Mouse (Mus musculus): ENCODE measurements around the gene Fkbp5. TPM values are rescaled to one million over a fixed set of nuclear protein-coding genes. Genes with fewer than 3 reads are reported as not detected.

Gene Fkbp5
- polyA plus RNA-seq, 1 experiment from 2014 or later = 16.2 TPM

DNA sequence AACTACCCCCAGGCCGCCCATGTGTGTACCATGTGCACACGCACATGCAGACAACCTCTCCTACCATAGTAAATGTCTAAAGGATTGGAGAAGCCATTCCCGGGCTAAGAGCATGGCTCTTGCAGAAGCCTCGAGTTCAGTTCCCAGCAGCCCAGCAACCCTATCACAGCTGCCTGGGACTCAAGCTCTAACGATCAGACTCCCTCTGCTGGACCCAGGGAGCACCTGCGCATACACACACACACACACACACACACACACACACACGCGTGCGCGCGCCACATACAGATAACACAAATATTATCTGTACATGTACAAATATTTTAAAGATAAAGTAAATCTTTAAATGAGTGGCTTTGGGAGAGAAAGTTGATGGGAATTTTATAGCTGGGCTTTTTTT is 113.0 kb downstream of the Fkbp5 start:
- Histone ChIP-seq H3K9ac (ENCODE audit: low read depth, low read length) (no peak overlapping the region), H3K9me3 (replicated peaks; ENCODE audit: low read length) (no peaks in the 10 kb centered on the region), H3K4me1 (replicated peaks; ENCODE audit: insufficient read depth, low read length) (no peaks in the 10 kb centered on the region), H3K36me3 (ENCODE audit: insufficient read depth, low read length) (0 out of 2 replicates have a peak, but pooled peaks cover 14% of the 10 kb centered on the region), H3K4me3 (replicated peaks; ENCODE audit: low read depth, low read length) (no peak overlapping the region), H3K27me3 (ENCODE audit: insufficient read depth, low read length) (no peaks in the 10 kb centered on the region), H3K4me2 (ENCODE audit: low read length) (no peak overlapping the region), H3K27ac (no peak overlapping the region)
- DNase-seq (ENCODE audit: low spot score) = no peak
- WGBS = 98% methylated on average over 11 of the region's 11 CpGs
- no peak for TF ChIP-seq CTCF (IDR thresholded peaks at IDR 0.05; ENCODE audit: low read depth)
- ATAC-seq (replicated peaks; ENCODE audit: low FRiP score, low read depth) = no peak

DNA sequence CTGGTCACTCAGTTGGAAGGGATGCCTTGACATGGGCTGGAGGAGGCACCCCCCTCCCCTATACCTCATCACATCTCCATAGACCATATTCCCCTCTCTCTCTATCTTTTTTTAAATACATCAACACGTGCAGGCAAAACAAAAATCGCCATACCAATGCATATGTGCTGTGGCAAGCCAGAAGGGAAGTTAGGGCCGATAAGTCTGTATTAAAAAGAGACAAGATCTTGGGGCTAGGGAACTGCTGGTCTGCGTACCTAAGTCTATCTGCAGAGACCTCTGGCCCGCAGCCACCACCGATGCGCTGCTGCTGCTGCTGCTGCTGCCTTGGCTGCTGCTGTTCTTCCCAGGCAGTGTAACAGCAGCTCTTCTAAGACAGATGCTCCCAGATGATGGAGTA is 122.3 kb downstream of the Fkbp5 start:
- no peak for DNase-seq (ENCODE audit: low spot score)
- H3K36me3 ChIP-seq (ENCODE audit: insufficient read depth, low read length) = peaks cover 6% of the 10 kb centered on the region; the same call in 1 of the 2 replicates

DNA sequence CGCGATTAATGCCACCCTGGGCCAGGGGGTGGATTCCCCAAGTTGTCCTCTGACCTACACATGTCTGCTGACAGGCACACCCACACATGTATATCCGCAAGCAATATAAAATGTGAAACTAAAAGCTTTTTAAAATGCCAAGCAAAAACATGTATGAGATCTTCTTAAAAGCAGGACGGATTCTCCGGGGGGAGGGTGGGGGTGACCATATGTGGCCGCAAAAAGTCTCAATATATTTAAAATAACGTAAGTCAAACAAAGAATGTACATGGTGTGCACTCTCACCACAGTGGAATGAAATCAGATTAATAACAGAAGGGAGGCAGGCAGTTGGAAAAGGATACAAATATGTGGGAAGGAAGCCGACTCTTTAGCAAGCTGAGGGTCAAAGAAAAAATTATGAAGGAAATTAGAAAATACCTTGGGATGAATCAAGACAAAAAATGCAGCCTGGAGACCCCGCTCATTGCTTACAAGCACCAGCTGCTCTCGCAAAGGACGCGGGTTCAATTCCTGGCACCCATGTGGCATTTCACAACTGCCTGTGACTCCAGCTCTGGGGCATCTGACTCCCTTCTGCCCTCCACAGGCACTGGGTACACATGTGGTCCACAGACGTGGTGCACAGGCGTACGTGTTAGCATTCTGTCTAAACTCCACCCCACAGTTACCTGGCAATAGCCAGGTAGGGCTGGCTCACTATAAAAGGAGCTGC is 123.1 kb downstream of the Fkbp5 start:
- H3K4me2 ChIP-seq (ENCODE audit: low read length) = no peak overlapping the region
- H3K9ac ChIP-seq (ENCODE audit: low read depth, low read length) = no peak overlapping the region
- H3K27ac ChIP-seq = no peak overlapping the region
- no peaks in the 10 kb centered on the region for H3K4me1 ChIP-seq (replicated peaks; ENCODE audit: insufficient read depth, low read length)
- no peak overlapping the region for H3K4me3 ChIP-seq (replicated peaks; ENCODE audit: low read depth, low read length)
- DNase-seq (ENCODE audit: low spot score) (peak; percentile 61), ATAC-seq (replicated peaks; ENCODE audit: low FRiP score, low read depth) (no peak)
- H3K36me3 ChIP-seq (ENCODE audit: insufficient read depth, low read length) = peaks cover 4% of the 10 kb centered on the region; the same call in 1 of the 2 replicates
- 55% methylated on average over 15 of the region's 15 CpGs for WGBS
- no peaks in the 10 kb centered on the region for H3K9me3 ChIP-seq (replicated peaks; ENCODE audit: low read length)
- no peaks in the 10 kb centered on the region for H3K27me3 ChIP-seq (ENCODE audit: insufficient read depth, low read length)
- TF ChIP-seq CTCF (IDR thresholded peaks at IDR 0.05; ENCODE audit: low read depth) = no peak

More for the DNA sequence above, 122.3 kb downstream of the Fkbp5 start:
- H3K4me1 ChIP-seq (replicated peaks; ENCODE audit: insufficient read depth, low read length) = no peaks in the 10 kb centered on the region
- TF ChIP-seq CTCF (IDR thresholded peaks at IDR 0.05; ENCODE audit: low read depth) = no peak
- no peaks in the 10 kb centered on the region for H3K27me3 ChIP-seq (ENCODE audit: insufficient read depth, low read length)
- H3K4me2 ChIP-seq (ENCODE audit: low read length) = no peak overlapping the region
- WGBS = 80% methylated on average over 7 of the region's 7 CpGs
- no peak for ATAC-seq (replicated peaks; ENCODE audit: low FRiP score, low read depth)
- H3K9ac ChIP-seq (ENCODE audit: low read depth, low read length) = no peak overlapping the region
- no peaks in the 10 kb centered on the region for H3K9me3 ChIP-seq (replicated peaks; ENCODE audit: low read length)
- no peak overlapping the region for H3K27ac ChIP-seq
- H3K4me3 ChIP-seq (replicated peaks; ENCODE audit: low read depth, low read length) = no peak overlapping the region

DNA sequence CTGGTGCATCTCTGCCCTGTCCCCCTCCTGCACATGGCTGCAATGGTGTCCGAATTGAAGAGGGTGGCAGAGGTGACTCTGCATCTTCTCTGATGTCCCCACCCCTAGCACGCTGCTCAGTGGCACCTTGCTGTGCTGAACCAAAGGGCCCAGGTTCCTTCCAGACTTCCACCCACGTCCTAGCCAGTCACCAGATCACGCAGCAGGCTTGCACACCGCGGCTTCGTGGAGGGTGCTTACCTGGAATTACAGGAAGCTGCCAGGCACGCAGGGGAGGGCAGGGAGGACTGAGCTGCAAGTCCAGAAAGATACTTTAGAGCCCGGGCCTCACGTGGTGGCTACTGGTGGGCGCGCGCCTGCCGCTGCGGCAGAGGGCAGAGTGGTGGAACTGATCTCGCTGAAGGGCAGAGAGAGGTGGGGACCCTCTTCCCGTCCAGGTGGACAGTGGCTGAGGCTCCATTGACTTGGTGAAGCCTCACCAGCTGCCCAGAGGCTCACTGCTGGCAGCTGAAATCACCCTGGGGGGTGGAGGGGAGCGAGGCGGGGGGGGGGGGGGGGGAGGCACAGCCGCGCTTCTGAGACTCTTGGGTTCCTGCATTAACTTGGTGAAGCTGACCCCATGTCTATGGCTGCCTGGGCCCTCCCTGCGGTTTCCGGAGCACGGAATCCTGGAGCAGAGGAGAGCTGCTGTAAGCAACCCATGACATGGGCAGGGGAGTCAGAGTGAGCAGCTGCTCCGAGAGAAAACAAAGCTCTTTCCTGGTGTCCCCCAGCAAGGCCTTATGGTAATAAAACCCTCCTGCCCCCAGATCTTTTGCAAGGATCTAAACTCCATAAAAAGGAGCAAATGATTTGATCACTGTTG is 125.5 kb downstream of the Fkbp5 start:
- ATAC-seq (replicated peaks; ENCODE audit: low FRiP score, low read depth) (peak; percentile 52; the same call in 1 of the 2 replicates), DNase-seq (ENCODE audit: low spot score) (peak; percentile 57)
- TF ChIP-seq CTCF (IDR thresholded peaks at IDR 0.05; ENCODE audit: low read depth) = no peak
- H3K36me3 ChIP-seq (ENCODE audit: insufficient read depth, low read length) = no peaks in the 10 kb centered on the region
- WGBS = 7% methylated on average over 21 of the region's 25 CpGs
- H3K9me3 ChIP-seq (replicated peaks; ENCODE audit: low read length) = no peaks in the 10 kb centered on the region
- H3K4me3 ChIP-seq (replicated peaks; ENCODE audit: low read depth, low read length) = no peak overlapping the region
- H3K9ac ChIP-seq (ENCODE audit: low read depth, low read length) = 0 out of 2 replicates have a peak overlapping the region, but pooled peaks have one; percentile 18
- no peak overlapping the region for H3K27ac ChIP-seq
- no peaks in the 10 kb centered on the region for H3K27me3 ChIP-seq (ENCODE audit: insufficient read depth, low read length)
- H3K4me2 ChIP-seq (ENCODE audit: low read length) = peak overlapping the region; percentile 40
- no peaks in the 10 kb centered on the region for H3K4me1 ChIP-seq (replicated peaks; ENCODE audit: insufficient read depth, low read length)

DNA sequence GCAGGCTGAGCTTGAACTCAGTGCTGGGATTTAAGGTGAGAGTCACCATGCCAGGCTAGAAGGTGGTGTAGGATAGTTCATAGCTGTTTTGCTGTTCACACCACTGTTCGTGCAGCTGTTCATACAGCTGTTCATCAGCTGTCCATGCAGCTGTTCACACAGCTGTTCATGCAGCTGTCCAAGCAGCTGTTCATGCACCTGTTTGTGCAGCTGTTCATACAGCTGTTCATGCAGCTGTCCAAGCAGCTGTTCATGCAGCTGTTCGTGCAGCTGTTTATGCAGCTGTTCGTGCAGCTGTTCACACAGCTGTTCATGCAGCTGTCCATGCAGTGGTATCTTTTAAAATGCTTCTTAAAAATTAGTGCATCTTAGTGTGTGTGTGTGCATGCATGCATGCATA is 128.8 kb downstream of the Fkbp5 start:
- WGBS = 83% methylated on average over 3 of the region's 3 CpGs
- Histone ChIP-seq H3K9ac (ENCODE audit: low read depth, low read length) (no peak overlapping the region), H3K27ac (no peak overlapping the region), H3K4me2 (ENCODE audit: low read length) (no peak overlapping the region), H3K36me3 (ENCODE audit: insufficient read depth, low read length) (no peaks in the 10 kb centered on the region), H3K9me3 (replicated peaks; ENCODE audit: low read length) (no peaks in the 10 kb centered on the region), H3K4me3 (replicated peaks; ENCODE audit: low read depth, low read length) (no peak overlapping the region), H3K27me3 (ENCODE audit: insufficient read depth, low read length) (no peaks in the 10 kb centered on the region), H3K4me1 (replicated peaks; ENCODE audit: insufficient read depth, low read length) (no peaks in the 10 kb centered on the region)
- no peak for ATAC-seq (replicated peaks; ENCODE audit: low FRiP score, low read depth)
- TF ChIP-seq CTCF (IDR thresholded peaks at IDR 0.05; ENCODE audit: low read depth) = no peak
- no peak for DNase-seq (ENCODE audit: low spot score)

DNA sequence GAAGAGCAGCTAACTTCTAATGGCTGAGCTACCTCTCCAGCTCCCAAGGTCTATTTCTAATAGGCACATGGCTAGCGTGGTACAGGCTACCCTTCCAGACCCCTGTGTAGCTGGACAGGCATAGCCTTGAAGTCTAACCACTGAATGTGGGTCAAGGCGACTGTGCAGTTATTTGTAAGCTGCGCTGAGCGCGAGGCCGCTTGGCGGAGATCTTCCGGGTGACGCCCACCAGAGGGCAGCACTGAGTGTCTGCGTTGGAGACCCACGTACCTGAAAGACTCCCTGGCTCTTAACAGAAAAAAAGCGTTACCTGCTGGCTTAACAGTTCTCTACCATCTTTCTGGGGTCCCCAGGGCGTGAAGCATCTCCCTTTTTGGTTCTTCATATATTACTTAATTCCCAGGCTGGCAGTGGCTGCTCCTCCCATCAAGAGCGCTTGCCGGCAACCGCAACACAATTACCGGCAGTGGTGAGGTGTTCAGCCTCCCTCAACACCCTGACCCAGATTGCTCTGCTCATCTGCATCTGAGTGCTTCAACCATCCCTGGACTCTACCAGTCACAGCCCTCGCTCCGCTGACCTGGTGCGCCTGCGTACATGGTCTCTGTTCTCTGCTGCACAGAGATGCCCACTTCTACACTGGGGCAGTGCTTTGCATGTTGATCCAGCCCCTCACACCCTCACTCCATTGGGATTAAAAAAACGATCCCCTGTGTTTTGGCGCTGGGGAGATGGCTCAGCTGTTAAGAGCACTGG is 131.0 kb downstream of the Fkbp5 start:
- H3K9me3 ChIP-seq (replicated peaks; ENCODE audit: low read length) = no peaks in the 10 kb centered on the region
- no peak overlapping the region for H3K4me3 ChIP-seq (replicated peaks; ENCODE audit: low read depth, low read length)
- no peak overlapping the region for H3K9ac ChIP-seq (ENCODE audit: low read depth, low read length)
- H3K4me2 ChIP-seq (ENCODE audit: low read length) = peak overlapping the region; percentile 35; the same call in 1 of the 2 replicates
- no peaks in the 10 kb centered on the region for H3K27me3 ChIP-seq (ENCODE audit: insufficient read depth, low read length)
- H3K27ac ChIP-seq = no peak overlapping the region
- H3K4me1 ChIP-seq (replicated peaks; ENCODE audit: insufficient read depth, low read length) = no peaks in the 10 kb centered on the region
- TF ChIP-seq CTCF (IDR thresholded peaks at IDR 0.05; ENCODE audit: low read depth) = peak; percentile 89
- no peaks in the 10 kb centered on the region for H3K36me3 ChIP-seq (ENCODE audit: insufficient read depth, low read length)
- DNase-seq (ENCODE audit: low spot score) (peak; percentile 82), ATAC-seq (replicated peaks; ENCODE audit: low FRiP score, low read depth) (peak; percentile 44; the same call in 1 of the 2 replicates)
- 7% methylated on average over 23 of the region's 23 CpGs for WGBS

All from kidney, postnatal 0 days (tissue).